8 mouse cellular contexts compared by ENCODE assay signal in the genomic region with DNA sequence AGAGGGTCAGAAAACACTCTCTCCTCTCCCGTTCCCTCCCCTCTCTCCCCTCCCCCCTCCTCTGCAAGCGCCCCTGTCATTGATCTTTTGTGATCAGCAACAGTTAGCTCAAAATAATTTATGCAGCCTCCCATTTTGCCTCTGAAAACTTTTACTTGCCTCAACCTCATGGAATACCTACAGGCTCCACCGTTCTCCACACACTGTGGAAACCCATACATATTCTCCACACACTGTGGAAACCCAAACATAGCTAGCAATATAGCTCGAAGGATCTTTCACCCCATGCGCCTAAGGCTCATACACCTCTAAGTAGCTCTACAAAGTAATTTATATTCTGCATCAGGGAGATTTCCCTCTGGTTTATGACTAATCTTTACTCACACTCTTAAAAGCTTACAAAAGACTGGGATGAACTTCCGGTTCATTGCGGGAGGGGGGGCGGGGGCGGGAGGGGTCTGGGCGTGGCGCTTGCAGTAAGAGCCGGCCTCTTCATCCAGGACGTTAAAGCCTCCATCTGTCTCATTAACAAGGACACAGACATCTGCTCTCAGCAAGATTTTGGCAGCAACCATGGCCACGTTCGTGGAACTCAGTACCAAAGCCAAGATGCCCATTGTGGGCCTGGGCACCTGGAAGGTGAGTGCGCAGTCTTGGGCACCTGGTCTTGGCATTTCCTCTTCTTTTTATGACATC. TPM values are rescaled to one million over a fixed set of nuclear protein-coding genes. Genes with fewer than 3 reads are reported as not detected.
A peak's percentile ranks its signal among the peaks of the same experiment; 100 is the strongest.
DNase-seq lines count a peak whose midpoint lies in the region; ATAC-seq lines count a peak whose summit lies in the region.

A gene (plus strand): TSS at position 462 of the 696 bp plus-strand sequence.

- peak; percentile 59; the same call in 1 of the 2 replicates for ATAC-seq in kidney, embryonic 16.5 days (ENCODE audit: low FRiP score, low TSS enrichment)
- ATAC-seq in cerebellum, adult (ENCODE audit: insufficient number of reproducible peaks, low FRiP score, low TSS enrichment): peak; percentile 69
- ATAC-seq in forebrain, embryonic 15.5 days (replicated peaks): 0 out of 2 replicates have a peak, but pooled peaks have one; percentile 38
- peak; percentile 72; the same call in 1 of the 2 replicates for ATAC-seq in neural tube, embryonic 12.5 days (ENCODE audit: low FRiP score, low read depth)

- peak within 1 kb of the TSS; percentile 39 for H3K4me3 ChIP-seq in kidney, embryonic 16.5 days (ENCODE audit: low read length)
- H3K4me3 ChIP-seq in forebrain, embryonic 15.5 days: no peak within 1 kb of the TSS
- peak within 1 kb of the TSS; percentile 46 for H3K4me3 ChIP-seq in limb, embryonic 10.5 days
- peak within 1 kb of the TSS; percentile 0; the same call in 1 of the 2 replicates for H3K4me3 ChIP-seq in neural tube, embryonic 12.5 days

- no peaks in the 10 kb centered on the region for H3K27me3 ChIP-seq in kidney, embryonic 16.5 days (ENCODE audit: insufficient read depth, low read length)
- H3K27me3 ChIP-seq in forebrain, embryonic 15.5 days: no peaks in the 10 kb centered on the region
- no peaks in the 10 kb centered on the region for H3K27me3 ChIP-seq in limb, embryonic 10.5 days (ENCODE audit: low read depth, poor library complexity, severe bottlenecking)
- no peaks in the 10 kb centered on the region for H3K27me3 ChIP-seq in neural tube, embryonic 12.5 days (replicated peaks)

- peaks cover 4% of the 10 kb centered on the region for H3K4me1 ChIP-seq in kidney, embryonic 16.5 days (ENCODE audit: insufficient read depth, low read length)
- H3K4me1 ChIP-seq in forebrain, embryonic 15.5 days: peaks cover 12% of the 10 kb centered on the region
- peaks cover 20% of the 10 kb centered on the region for H3K4me1 ChIP-seq in limb, embryonic 10.5 days
- peaks cover 12% of the 10 kb centered on the region for H3K4me1 ChIP-seq in neural tube, embryonic 12.5 days

- no peaks in the 10 kb centered on the region for H3K36me3 ChIP-seq in kidney, embryonic 16.5 days (ENCODE audit: insufficient read depth, low read length)
- no peaks in the 10 kb centered on the region for H3K36me3 ChIP-seq in forebrain, embryonic 15.5 days
- H3K36me3 ChIP-seq in limb, embryonic 10.5 days: no peaks in the 10 kb centered on the region
- H3K36me3 ChIP-seq in neural tube, embryonic 12.5 days: no peaks in the 10 kb centered on the region

- peak within 1 kb of the TSS; percentile 56 for H3K9ac ChIP-seq in kidney, embryonic 16.5 days (replicated peaks; ENCODE audit: low read length)
- no peak within 1 kb of the TSS for H3K9ac ChIP-seq in forebrain, embryonic 15.5 days (replicated peaks)
- 0 out of 2 replicates have a peak within 1 kb of the TSS, but pooled peaks have one; percentile 14 for H3K9ac ChIP-seq in neural tube, embryonic 12.5 days

- no peaks in the 10 kb centered on the region for H3K9me3 ChIP-seq in kidney, embryonic 16.5 days (ENCODE audit: low read length)
- no peaks in the 10 kb centered on the region for H3K9me3 ChIP-seq in forebrain, embryonic 15.5 days
- no peaks in the 10 kb centered on the region for H3K9me3 ChIP-seq in limb, embryonic 10.5 days (replicated peaks)
- H3K9me3 ChIP-seq in neural tube, embryonic 12.5 days: no peaks in the 10 kb centered on the region

- no peak for DNase-seq in kidney, adult 11 months
- peak; percentile 58 for DNase-seq in limb, embryonic 10.5 days (ENCODE audit: low spot score)
- DNase-seq in spleen, postnatal 14 days (ENCODE audit: low spot score in 2 of 2): no peak
- no peak for DNase-seq in layer of hippocampus, adult 9-10 months (ENCODE audit: low spot score)

- H3K4me2 ChIP-seq in kidney, embryonic 16.5 days (replicated peaks; ENCODE audit: low read depth, low read length): peak within 1 kb of the TSS; percentile 65
- peak within 1 kb of the TSS; percentile 30; the same call in 1 of the 2 replicates for H3K4me2 ChIP-seq in forebrain, embryonic 15.5 days (replicated peaks)
- peak within 1 kb of the TSS; percentile 48 for H3K4me2 ChIP-seq in neural tube, embryonic 12.5 days (replicated peaks)

- WGBS in kidney, embryonic 16.5 days: 13% methylated on average over 16 of the region's 16 CpGs
- WGBS in forebrain, embryonic 15.5 days: 11% methylated on average over 16 of the region's 16 CpGs
- 12% methylated on average over 16 of the region's 16 CpGs for WGBS in limb, embryonic 10.5 days
- WGBS in neural tube, embryonic 12.5 days: 16% methylated on average over 16 of the region's 16 CpGs

- H3K27ac ChIP-seq in kidney, embryonic 16.5 days (ENCODE audit: low read length): 0 out of 2 replicates have a peak within 1 kb of the TSS, but pooled peaks have one; percentile 36
- H3K27ac ChIP-seq in forebrain, embryonic 15.5 days (replicated peaks): no peak within 1 kb of the TSS
- H3K27ac ChIP-seq in limb, embryonic 10.5 days: peak within 1 kb of the TSS; percentile 83
- H3K27ac ChIP-seq in neural tube, embryonic 12.5 days: no peak within 1 kb of the TSS

RNA-seq across cellular contexts. Expression of the gene that starts here (rescaled TPM):
- polyA plus RNA-seq in kidney, embryonic 16.5 days (2015; fragmentation: Nextera tagmentation; extraction: Ambion mirVana): 12.6 and 12.7 TPM in 2 replicates
- polyA plus RNA-seq in forebrain, embryonic 15.5 days (2015; fragmentation: Nextera tagmentation; extraction: Ambion mirVana): 2.2 and 3.1 TPM in 2 replicates
- 9.2 and 9.4 TPM in 2 replicates for polyA plus RNA-seq in limb, embryonic 10.5 days (2016; fragmentation: Nextera tagmentation; extraction: Ambion mirVana)
- polyA plus RNA-seq in neural tube, embryonic 12.5 days (2016; fragmentation: Nextera tagmentation; extraction: Ambion mirVana): 20.2 TPM in 2 replicates

Comparison
In these comparisons a context has a peak if more than half of its experiments do, and no peak if none do; other contexts are left out.
1. H3K27ac ChIP-seq: peak in kidney, embryonic 16.5 days (single experiment) and limb, embryonic 10.5 days (single experiment); none in forebrain, embryonic 15.5 days (single experiment) and neural tube, embryonic 12.5 days (single experiment).
2. Peak in every context shown above with its lines, with median percentiles within 50 percentile points of each other: ATAC-seq and H3K4me2 ChIP-seq.